Mouse (Mus musculus) NIH3T3 (cell line): Measurements from ENCODE around the gene Olfr981.
"Not testable (repeated sequence)": the region's sequence is repeated elsewhere in the genome, so short reads cannot be mapped to it uniquely, and the experiment has no call there.

Experiments used
- DNase-seq: peaks from one replicate; pipeline ENCODE4 v3.0.0-alpha.2; 2012; ENCODE audit warnings: low read depth

Gene Olfr981

DNA sequence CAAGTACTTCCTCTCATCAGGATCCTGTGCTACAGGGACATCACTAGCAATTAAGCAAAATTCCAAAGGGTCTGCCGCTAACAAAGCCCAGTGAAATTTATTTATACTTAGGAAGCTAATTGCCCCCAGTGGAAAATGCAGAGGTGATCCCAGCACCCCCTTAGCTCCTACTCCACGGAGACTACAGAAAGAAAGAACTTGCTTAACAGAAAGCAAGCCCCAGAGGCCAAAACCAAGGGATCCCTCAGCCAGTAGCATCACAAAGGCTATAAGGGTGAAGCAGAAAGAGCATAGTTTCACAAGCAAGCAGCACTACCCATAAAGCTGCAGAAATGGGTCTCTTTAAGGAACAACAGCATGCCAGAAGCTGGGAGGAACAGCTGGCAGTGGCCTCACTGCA lies at the start of gene Olfr981:
Gene Olfr981 (plus strand): TSS at position 301 of the 400 bp plus-strand sequence.
- DNase-seq = no peak

GRCm38 (mm10) chr9:39976581-39977145 lies 44.6 kb upstream of the Olfr981 start:
- DNase-seq = not testable (repeated sequence)

GRCm38 (mm10) chr9:39991813-39992212 lies 29.5 kb upstream of the Olfr981 start, which contains the start of gene Olfr978:
TSS of gene Olfr978 (plus strand) at chr9:39992113.
- no peak for DNase-seq

- DNase-seq = no peak
These were observed 17.9 kb upstream of the Olfr981 start, which contains the start of gene Olfr979 for GRCm38 (mm10) chr9:40003365-40003764. TSS of gene Olfr979 (minus strand) at chr9:40003465.

- no peak for DNase-seq
These were observed 11.8 kb upstream of the Olfr981 start, which contains the start of gene Olfr980 for GRCm38 (mm10) chr9:40009482-40009881. TSS of gene Olfr980 (minus strand) at chr9:40009582.

DNA sequence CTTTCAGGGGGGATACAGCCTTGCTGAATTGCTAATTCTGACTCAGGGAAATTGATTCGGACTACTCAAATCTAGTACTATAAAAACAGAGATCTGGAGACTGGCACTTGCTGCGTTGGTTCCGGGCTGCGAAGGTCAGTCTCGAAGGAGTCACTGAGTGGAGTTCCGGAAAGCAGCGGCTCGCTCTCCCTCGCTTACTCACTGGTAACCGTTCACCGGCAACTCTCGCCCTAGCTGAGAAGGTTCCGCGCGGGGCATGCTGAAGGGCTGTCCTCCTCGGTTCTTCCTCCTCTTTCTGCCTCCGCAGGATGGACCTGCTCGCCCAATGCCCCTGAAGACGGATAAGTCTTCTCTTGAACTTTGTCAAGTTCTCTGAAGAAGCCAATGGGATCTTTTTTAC lies 28.9 kb downstream of the Olfr981 start:
- DNase-seq = no peak

GRCm38 (mm10) chr9:40073529-40073928 lies 52.3 kb downstream of the Olfr981 start, which contains the start of gene Olfr982:
TSS of gene Olfr982 (plus strand) at chr9:40073829.
- no peak for DNase-seq
